Mouse (Mus musculus) layer of hippocampus, postnatal 10 days (tissue): ENCODE measurements around the gene Speer4b. TPM values are rescaled to one million over a fixed set of nuclear protein-coding genes. Genes with fewer than 3 reads are reported as not detected.
"Not testable (repeated sequence)": the region's sequence is repeated elsewhere in the genome, so short reads cannot be mapped to it uniquely, and the experiment has no call there.

Experiments used
- DNase-seq, 2 experiments: peaks; one replicate each; pipeline ENCODE4 v3.0.0; 2021; ENCODE audit warnings: low spot score in 2 of 2
- long read RNA-seq: library from polyadenylated mRNA; stranded (forward); transcript quantifications from one replicate; pipeline ENCODE4 v2.0.0, GENCODE M21; 2023
- total RNA-seq, 2 experiments: library from RNA; stranded (reverse); gene quantifications; 2 replicates each; pipeline ENCODE4 v1.2.3; 2021

Speer4b gene
- total RNA-seq, result not detected
- long read RNA-seq, result 0 reads

- DNase-seq, result not testable (repeated sequence)
These were observed at the start of gene Speer4b for GRCm38 (mm10) chr5:27501338-27501737. Speer4b (minus strand) TSS chr5:27501438.

GRCm38 (mm10) chr5:27549291-27549690 lies 48.1 kb upstream of the Speer4b start:
- no peak for DNase-seq

GRCm38 (mm10) chr5:27544816-27545270 lies 43.6 kb upstream of the Speer4b start:
- DNase-seq, result peak in 1 of 2 experiments; percentile 33

GRCm38 (mm10) chr5:27526906-27527305 lies 25.7 kb upstream of the Speer4b start:
- DNase-seq, result no peak

GRCm38 (mm10) chr5:27518716-27519115 lies 17.5 kb upstream of the Speer4b start:
- DNase-seq, result no peak

- DNase-seq, result no peak
These were observed 10.3 kb downstream of the Speer4b start for GRCm38 (mm10) chr5:27490942-27491341.

GRCm38 (mm10) chr5:27486138-27486537 lies 15.1 kb downstream of the Speer4b start:
- no peak for DNase-seq

- peak in 1 of 2 experiments; percentile 31 for DNase-seq
These were observed 19.5 kb downstream of the Speer4b start for GRCm38 (mm10) chr5:27481706-27482105.

GRCm38 (mm10) chr5:27474964-27475465 lies 26.2 kb downstream of the Speer4b start:
- DNase-seq, result no peak

GRCm38 (mm10) chr5:27457686-27458085 lies 43.6 kb downstream of the Speer4b start:
- no peak for DNase-seq

GRCm38 (mm10) chr5:27456981-27457380 lies 44.3 kb downstream of the Speer4b start:
- no peak for DNase-seq

GRCm38 (mm10) chr5:27454386-27454785 lies 46.9 kb downstream of the Speer4b start:
- no peak for DNase-seq

GRCm38 (mm10) chr5:27453201-27453845 lies 47.9 kb downstream of the Speer4b start:
- no peak for DNase-seq
